Mouse (Mus musculus) lung, postnatal 0 days (tissue): ENCODE measurements at regions not wholly inside any gene's neighbourhood (a gene's known extent, or its start where the extent isn't known, plus 50 kb on each side); places are given as distances from the start of the nearest gene placed in this dataset.

Source experiments
- ATAC-seq: fragments of 200-750 bp; cut with Nextera tagmentation; 2 replicates; pipeline ENCODE4 v1.8.0; 2017; ENCODE audit warnings: moderate library complexity
- DNase-seq: peaks from one replicate; pipeline ENCODE4 v3.0.0-alpha.2; 2016; ENCODE audit warnings: low spot score
- H3K27ac ChIP-seq: fragments of 300-500 bp; sonication (generic); 2 replicates; pipeline ENCODE4 v1.5.1; 2014; ENCODE audit warnings: antibody characterized with exemption, mild to moderate bottlenecking, low read length, mixed read lengths
- H3K27me3 ChIP-seq: fragments of 300-500 bp; sonication (generic); replicated peaks from 2 replicates; pipeline ENCODE4 v1.6.1; 2014; ENCODE audit warnings: low read length, mixed read lengths; ENCODE audit not compliant: insufficient read depth
- H3K36me3 ChIP-seq: fragments of 300-500 bp; sonication (generic); 2 replicates; pipeline ENCODE4 v1.6.1; 2014; ENCODE audit warnings: low read length, mixed read lengths; ENCODE audit not compliant: insufficient read depth
- H3K4me1 ChIP-seq: fragments of 300-500 bp; sonication (generic); 2 replicates; pipeline ENCODE4 v1.6.1; 2014; ENCODE audit warnings: antibody characterized with exemption, low read depth, low read length, mixed read lengths; ENCODE audit not compliant: insufficient read depth
- H3K4me2 ChIP-seq: fragments of 300-500 bp; sonication (generic); replicated peaks from 2 replicates; pipeline ENCODE4 v1.6.1; 2014; ENCODE audit warnings: low read depth, mild to moderate bottlenecking, low read length, moderate library complexity, mixed read lengths
- H3K4me3 ChIP-seq: fragments of 300-500 bp; sonication (generic); 2 replicates; pipeline ENCODE4 v1.5.1; 2014; ENCODE audit warnings: low read depth, low read length
- H3K9ac ChIP-seq: fragments of 300-500 bp; sonication (generic); replicated peaks from 2 replicates; pipeline ENCODE4 v1.6.1; 2014; ENCODE audit warnings: low read depth, mild to moderate bottlenecking
- H3K9me3 ChIP-seq: fragments of 300-500 bp; sonication (generic); 2 replicates; pipeline ENCODE4 v1.6.1; 2016; ENCODE audit warnings: low read length, mixed read lengths
- CTCF ChIP-seq: IDR thresholded peaks from 2 replicates; pipeline ENCODE4 v1.5.1; 2016; ENCODE audit warnings: antibody characterized with exemption, mild to moderate bottlenecking
- EP300 ChIP-seq: IDR thresholded peaks from 2 replicates; pipeline ENCODE4 v1.6.1; 2016; ENCODE audit warnings: antibody characterized with exemption, mild to moderate bottlenecking, control low read depth
- WGBS: fragments of 180-500 bp; shearing (Covaris S2); extraction: QIAGEN DNeasy Blood & Tissue Kit; methylation state at CpG from one replicate; pipeline ENCODE4 v1.1.7; 2014; 5-methylcytosine and 5-hydroxymethylcytosine counted together

DNA sequence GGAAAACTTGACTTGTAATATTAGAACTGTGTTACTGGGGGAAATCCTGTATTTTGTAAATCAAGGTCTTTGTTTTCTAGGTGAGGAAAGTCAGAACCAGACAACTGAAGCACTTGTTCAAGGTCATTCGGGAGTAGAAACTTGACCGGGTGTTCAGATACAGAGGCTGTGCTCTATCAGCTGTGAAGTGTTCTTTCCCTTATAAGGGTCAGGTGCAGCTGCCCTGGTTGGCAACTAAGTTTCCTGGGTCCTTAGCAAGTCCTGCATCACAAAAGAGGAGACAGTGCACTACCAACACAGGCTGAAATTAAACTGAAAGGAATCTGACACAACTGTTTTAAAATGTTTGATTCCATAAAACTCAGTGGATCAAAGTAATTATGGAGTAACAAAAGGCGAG is 406.6 kb downstream of the Nup35 start:
- no peak overlapping the region for H3K9ac ChIP-seq
- H3K4me2 ChIP-seq = no peak overlapping the region
- H3K27me3 ChIP-seq = no peaks in the 10 kb centered on the region
- H3K36me3 ChIP-seq = no peaks in the 10 kb centered on the region
- no peak for DNase-seq
- H3K4me3 ChIP-seq = no peak overlapping the region
- no peaks in the 10 kb centered on the region for H3K4me1 ChIP-seq
- no peak overlapping the region for H3K27ac ChIP-seq
- H3K9me3 ChIP-seq = no peaks in the 10 kb centered on the region; the same call in 1 of the 2 replicates
- ATAC-seq = no peak
- no peak for TF ChIP-seq EP300
- TF ChIP-seq CTCF = no peak
- WGBS = 67% methylated on average over 3 of the region's 3 CpGs
